Mouse (Mus musculus) central nervous system, embryonic 11.5 days (tissue): ENCODE measurements around the gene Olfr1410. TPM values are rescaled to one million over a fixed set of nuclear protein-coding genes. Genes with fewer than 3 reads are reported as not detected.

Experiments used
- polyA plus RNA-seq: library from polyadenylated mRNA; depleted of rRNA; stranded (reverse); fragments of >200 nt; gene quantifications from 2 replicates; pipeline ENCODE4 v1.2.3, GENCODE M21; 2012; rRNA removed

The Olfr1410 gene
- not detected in 2 replicates for polyA plus RNA-seq

DNA sequence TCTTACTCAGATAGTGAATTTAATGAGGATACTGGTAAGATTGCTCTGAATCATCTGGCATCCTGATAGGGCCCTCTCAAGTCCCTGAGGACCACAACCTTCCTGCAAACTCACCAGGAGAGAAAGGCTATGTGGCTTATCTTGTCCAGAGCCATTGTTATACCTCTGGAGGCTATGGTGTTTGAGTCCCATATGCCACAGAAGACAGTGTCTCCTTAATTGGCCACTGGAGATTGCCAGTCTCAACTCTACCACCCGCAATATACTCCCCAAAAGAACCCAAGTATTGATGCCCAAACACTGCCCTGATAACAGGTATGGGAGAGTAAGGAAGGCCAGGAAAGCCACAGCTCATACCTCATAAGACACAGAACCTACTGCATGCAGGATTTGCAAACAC, at the start of gene Olfr1410:
Olfr1410 (plus strand) TSS at position 301 of the 400 bp plus-strand sequence.

GRCm38 (mm10) chr1:92571022-92571421, 34.6 kb upstream of the Olfr1410 start, which contains the start of gene Olfr1413:
Olfr1413 (plus strand) TSS chr1:92571322.

GRCm38 (mm10) chr1:92585479-92585878, 20.1 kb upstream of the Olfr1410 start, which contains the start of gene Olfr1412:
Olfr1412 (plus strand) TSS chr1:92585779.

GRCm38 (mm10) chr1:92594111-92594510, 11.5 kb upstream of the Olfr1410 start, which contains the start of gene Olfr1411:
Olfr1411 (plus strand) TSS chr1:92594411.

GRCm38 (mm10) chr1:92617488-92617887, 11.9 kb downstream of the Olfr1410 start, which contains the start of gene Olfr12:
Olfr12 (plus strand) TSS chr1:92617788.

GRCm38 (mm10) chr1:92641514-92642272, 36.1 kb downstream of the Olfr1410 start, which contains the start of gene Cops9:
Cops9 (minus strand) TSS chr1:92641985.

GRCm38 (mm10) chr1:92648673-92649072, 43.1 kb downstream of the Olfr1410 start, which contains the start of gene Otos:
Otos (minus strand) TSS chr1:92648841.

Other genes with a start within 250 kb of the Olfr1410 start
- gene Ndufa10, start 131.9 kb upstream of the Olfr1410 start, polyA plus RNA-seq, result 92.3 and 187 TPM in 2 replicates
- gene Olfr1416, start 120.7 kb upstream of the Olfr1410 start, polyA plus RNA-seq, result not detected in 2 replicates
- gene Olfr1415, start 109.7 kb upstream of the Olfr1410 start, polyA plus RNA-seq, result not detected in 2 replicates
- not detected in 2 replicates for gene Olfr1414, start 87.1 kb upstream of the Olfr1410 start, polyA plus RNA-seq
- not detected in 2 replicates for gene Olfr1413, start 34.5 kb upstream of the Olfr1410 start, polyA plus RNA-seq
- gene Olfr1412, start 20.0 kb upstream of the Olfr1410 start, polyA plus RNA-seq, result not detected in 2 replicates
- gene Olfr1411, start 11.4 kb upstream of the Olfr1410 start, polyA plus RNA-seq, result not detected in 2 replicates
- gene Olfr12, start 12.0 kb downstream of the Olfr1410 start, polyA plus RNA-seq, result 0.08 and 0.09 TPM in 2 replicates
- 242 and 368 TPM in 2 replicates for gene Cops9, start 36.2 kb downstream of the Olfr1410 start, polyA plus RNA-seq
- 0.11 and 0.12 TPM in 2 replicates for gene Otos, start 43.1 kb downstream of the Olfr1410 start, polyA plus RNA-seq
- gene Gpc1, start 225.9 kb downstream of the Olfr1410 start, polyA plus RNA-seq, result 72.2 and 79.8 TPM in 2 replicates